Mouse (Mus musculus): ENCODE measurements around the gene Arf3. TPM values are rescaled to one million over a fixed set of nuclear protein-coding genes. Genes with fewer than 3 reads are reported as not detected.
"Not testable (repeated sequence)": the region's sequence is repeated elsewhere in the genome, so short reads cannot be mapped to it uniquely, and the experiment has no call there.

Arf3 gene
- polyA plus RNA-seq, 1 experiment from 2014 or later, result 65.1 TPM

- Histone ChIP-seq H3K4me2 (replicated peaks) (no peak overlapping the region), H3K27me3 (peaks cover 97% of the 10 kb centered on the region), H3K4me3 (no peak overlapping the region), H3K4me1 (peaks cover 41% of the 10 kb centered on the region), H3K36me3 (no peaks in the 10 kb centered on the region), H3K9ac (no peak overlapping the region), H3K27ac (no peak overlapping the region), H3K9me3 (replicated peaks) (no peaks in the 10 kb centered on the region)
- 6% methylated on average over 15 of the region's 15 CpGs for WGBS
- ATAC-seq (ENCODE audit: low FRiP score), result no peak
These were observed 11.1 kb upstream of the Arf3 start for GRCm38 (mm10) chr15:98774096-98774495.

GRCm38 (mm10) chr15:98772511-98773211, 9.6 kb upstream of the Arf3 start:
- no peak for ATAC-seq (ENCODE audit: low FRiP score)
- no peaks in the 10 kb centered on the region for H3K9me3 ChIP-seq (replicated peaks)
- peaks cover 32% of the 10 kb centered on the region for H3K4me1 ChIP-seq
- peaks cover 97% of the 10 kb centered on the region for H3K27me3 ChIP-seq
- WGBS, result 2% methylated on average over 36 of the region's 36 CpGs
- no peak overlapping the region for H3K27ac ChIP-seq
- peak overlapping the region; percentile 17 for H3K4me3 ChIP-seq
- H3K4me2 ChIP-seq (replicated peaks), result peak overlapping the region; percentile 42
- no peaks in the 10 kb centered on the region for H3K36me3 ChIP-seq
- no peak overlapping the region; the same call in 1 of the 2 replicates for H3K9ac ChIP-seq

GRCm38 (mm10) chr15:98771813-98772425, 8.9 kb upstream of the Arf3 start:
- Histone ChIP-seq H3K9me3 (replicated peaks) (no peaks in the 10 kb centered on the region), H3K4me3 (peak overlapping the region; percentile 17; the same call in 1 of the 2 replicates), H3K27ac (no peak overlapping the region), H3K27me3 (peaks cover 91% of the 10 kb centered on the region), H3K36me3 (no peaks in the 10 kb centered on the region), H3K4me2 (replicated peaks) (peak overlapping the region; percentile 42), H3K4me1 (peaks cover 24% of the 10 kb centered on the region), H3K9ac (no peak overlapping the region)
- ATAC-seq (ENCODE audit: low FRiP score), result no peak
- WGBS, result 7% methylated on average over 12 of the region's 12 CpGs

- Histone ChIP-seq H3K27me3 (peaks cover 82% of the 10 kb centered on the region), H3K36me3 (no peaks in the 10 kb centered on the region), H3K4me3 (no peak overlapping the region), H3K9me3 (replicated peaks) (no peaks in the 10 kb centered on the region), H3K9ac (no peak overlapping the region), H3K4me2 (replicated peaks) (no peak overlapping the region), H3K27ac (no peak overlapping the region), H3K4me1 (peaks cover 14% of the 10 kb centered on the region)
- no peak for ATAC-seq (ENCODE audit: low FRiP score)
- 17% methylated on average over 5 of the region's 5 CpGs for WGBS
These were observed 5.2 kb upstream of the Arf3 start for GRCm38 (mm10) chr15:98768259-98768658.

GRCm38 (mm10) chr15:98765929-98766328, 2.9 kb upstream of the Arf3 start:
- no peaks in the 10 kb centered on the region for H3K9me3 ChIP-seq (replicated peaks)
- H3K9ac ChIP-seq, result no peak overlapping the region
- H3K27me3 ChIP-seq, result peaks cover 59% of the 10 kb centered on the region
- peaks cover 16% of the 10 kb centered on the region for H3K4me1 ChIP-seq
- H3K27ac ChIP-seq, result no peak overlapping the region
- no peaks in the 10 kb centered on the region for H3K36me3 ChIP-seq
- no peak overlapping the region for H3K4me2 ChIP-seq (replicated peaks)
- H3K4me3 ChIP-seq, result no peak overlapping the region
- no peak for ATAC-seq (ENCODE audit: low FRiP score)
- WGBS, result 69% methylated on average over 4 of the region's 4 CpGs

- under 1% methylated on average over 23 of the region's 24 CpGs for whole genome bisulfite sequencing
These were observed 803 bp downstream of the Arf3 start for GRCm38 (mm10) chr15:98762201-98762621.

GRCm38 (mm10) chr15:98754125-98754524, 8.9 kb downstream of the Arf3 start:
- Histone ChIP-seq H3K4me3 (no peak overlapping the region), H3K36me3 (0 out of 2 replicates have a peak, but pooled peaks cover 19% of the 10 kb centered on the region)

More at GRCm38 (mm10) chr15:98762201-98762621, 803 bp downstream of the Arf3 start:
- H3K27me3 ChIP-seq, result peaks cover 29% of the 10 kb centered on the region
- peak overlapping the region; percentile 92 for H3K27ac ChIP-seq
- peak overlapping the region; percentile 74 for H3K4me2 ChIP-seq (replicated peaks)
- H3K9me3 ChIP-seq (replicated peaks), result no peaks in the 10 kb centered on the region
- peak; percentile 75 for ATAC-seq (ENCODE audit: low FRiP score)
- peaks cover 22% of the 10 kb centered on the region for H3K4me1 ChIP-seq
- H3K36me3 ChIP-seq, result peaks cover 26% of the 10 kb centered on the region
- peak overlapping the region; percentile 95 for H3K4me3 ChIP-seq
- H3K9ac ChIP-seq, result peak overlapping the region; percentile 93

GRCm38 (mm10) chr15:98753021-98753423, 10.0 kb downstream of the Arf3 start:
- Histone ChIP-seq H3K4me3 (no peak overlapping the region), H3K36me3 (0 out of 2 replicates have a peak, but pooled peaks cover 9% of the 10 kb centered on the region), H3K4me1 (no peaks in the 10 kb centered on the region), H3K27me3 (no peaks in the 10 kb centered on the region), H3K9ac (no peak overlapping the region), H3K27ac (no peak overlapping the region; the same call in 1 of the 2 replicates), H3K4me2 (replicated peaks) (no peak overlapping the region), H3K9me3 (replicated peaks) (no peaks in the 10 kb centered on the region)
- ATAC-seq (ENCODE audit: low FRiP score), result no peak
- 75% methylated on average over 8 of the region's 8 CpGs for WGBS

More at GRCm38 (mm10) chr15:98754125-98754524, 8.9 kb downstream of the Arf3 start:
- 84% methylated on average over 2 of the region's 2 CpGs for WGBS
- Histone ChIP-seq H3K9me3 (replicated peaks) (no peaks in the 10 kb centered on the region), H3K9ac (no peak overlapping the region; the same call in 1 of the 2 replicates), H3K4me2 (replicated peaks) (no peak overlapping the region), H3K4me1 (no peaks in the 10 kb centered on the region), H3K27ac (no peak overlapping the region), H3K27me3 (no peaks in the 10 kb centered on the region)
- ATAC-seq (ENCODE audit: low FRiP score), result no peak

GRCm38 (mm10) chr15:98749093-98749492, 13.9 kb downstream of the Arf3 start:
- H3K36me3 ChIP-seq, result 0 out of 2 replicates have a peak, but pooled peaks cover 6% of the 10 kb centered on the region
- H3K4me2 ChIP-seq (replicated peaks), result no peak overlapping the region
- no peak for ATAC-seq (ENCODE audit: low FRiP score)
- no peak overlapping the region for H3K9ac ChIP-seq
- no peak overlapping the region for H3K4me3 ChIP-seq
- H3K27ac ChIP-seq, result no peak overlapping the region
- no peaks in the 10 kb centered on the region for H3K27me3 ChIP-seq
- H3K4me1 ChIP-seq, result no peaks in the 10 kb centered on the region
- H3K9me3 ChIP-seq (replicated peaks), result no peaks in the 10 kb centered on the region
- 100% methylated on average over 2 of the region's 2 CpGs for WGBS

- no peak overlapping the region for H3K4me3 ChIP-seq
- 91% methylated on average over 6 of the region's 6 CpGs for WGBS
- H3K27ac ChIP-seq, result no peak overlapping the region
- H3K36me3 ChIP-seq, result peaks cover 12% of the 10 kb centered on the region
- no peak for ATAC-seq (ENCODE audit: low FRiP score)
- H3K9me3 ChIP-seq (replicated peaks), result no peaks in the 10 kb centered on the region
- no peaks in the 10 kb centered on the region for H3K4me1 ChIP-seq
- H3K4me2 ChIP-seq (replicated peaks), result no peak overlapping the region
- no peaks in the 10 kb centered on the region for H3K27me3 ChIP-seq
- no peak overlapping the region for H3K9ac ChIP-seq
These were observed 15.7 kb downstream of the Arf3 start for GRCm38 (mm10) chr15:98747296-98747695.

- no peak overlapping the region for H3K4me2 ChIP-seq (replicated peaks)
- peaks cover 18% of the 10 kb centered on the region for H3K36me3 ChIP-seq
- ATAC-seq (ENCODE audit: low FRiP score), result no peak
- WGBS, result 91% methylated on average over 10 of the region's 10 CpGs
- no peak overlapping the region for H3K4me3 ChIP-seq
- H3K27me3 ChIP-seq, result no peaks in the 10 kb centered on the region
- no peak overlapping the region for H3K27ac ChIP-seq
- no peaks in the 10 kb centered on the region for H3K9me3 ChIP-seq (replicated peaks)
- no peak overlapping the region for H3K9ac ChIP-seq
- H3K4me1 ChIP-seq, result no peaks in the 10 kb centered on the region
These were observed 16.6 kb downstream of the Arf3 start for GRCm38 (mm10) chr15:98746344-98746965.

GRCm38 (mm10) chr15:98743863-98744262, 19.2 kb downstream of the Arf3 start:
- not testable (repeated sequence) for H3K4me1 ChIP-seq; ATAC-seq (ENCODE audit: low FRiP score); H3K4me2 ChIP-seq (replicated peaks); H3K4me3 ChIP-seq; H3K27ac ChIP-seq; H3K9ac ChIP-seq; H3K27me3 ChIP-seq; H3K9me3 ChIP-seq (replicated peaks)
- peaks cover 40% of the 10 kb centered on the region for H3K36me3 ChIP-seq
- WGBS, result 95% methylated on average over 3 of the region's 3 CpGs
